Mouse (Mus musculus): ENCODE results near the gene Selenom.
A peak's percentile ranks its signal among the peaks of the same experiment; 100 is the strongest.

Selenom gene

DNA sequence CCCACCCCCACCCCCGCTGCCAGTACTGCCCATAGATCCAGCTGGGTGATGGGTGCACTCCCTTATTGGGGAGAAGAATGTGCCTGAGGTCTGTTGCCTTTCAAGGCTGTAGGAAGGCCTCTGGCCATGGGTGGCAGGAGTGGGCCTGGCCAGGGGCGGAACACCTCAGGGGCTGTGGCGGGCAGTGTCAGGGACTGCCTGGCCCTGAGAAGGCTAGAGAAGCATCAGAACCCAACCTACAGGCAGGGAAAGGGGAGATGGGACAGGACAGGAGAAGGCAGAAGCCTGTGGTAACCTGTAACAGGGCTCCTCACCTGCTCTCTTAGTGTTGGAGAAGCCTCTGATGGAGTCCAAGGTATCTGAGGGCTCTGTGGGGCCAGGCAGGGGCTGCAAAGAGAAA lies 16.2 kb downstream of the Selenom start:
- DNase-seq (ENCODE audit: low read depth) = no peak

DNA sequence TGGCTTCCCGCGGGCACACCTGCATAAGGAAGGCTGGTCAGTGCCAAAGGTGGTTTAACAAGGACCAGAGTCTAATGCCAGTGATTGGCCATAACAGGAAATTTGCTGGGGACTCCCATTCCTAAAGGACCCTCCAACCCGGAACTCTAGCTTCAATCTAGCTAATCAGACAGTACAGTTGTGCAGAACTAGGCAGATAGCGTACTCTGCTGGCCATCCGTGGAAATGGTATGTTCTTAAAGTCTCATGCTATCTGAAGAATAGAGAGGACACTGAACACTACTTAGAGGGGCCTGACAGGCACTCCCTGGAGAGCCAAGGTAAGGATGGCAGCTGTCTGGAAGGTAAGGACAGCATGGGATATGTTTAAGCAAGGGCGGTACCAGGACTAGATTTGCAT lies 17.1 kb downstream of the Selenom start:
- no peak for DNase-seq (ENCODE audit: low read depth)

DNA sequence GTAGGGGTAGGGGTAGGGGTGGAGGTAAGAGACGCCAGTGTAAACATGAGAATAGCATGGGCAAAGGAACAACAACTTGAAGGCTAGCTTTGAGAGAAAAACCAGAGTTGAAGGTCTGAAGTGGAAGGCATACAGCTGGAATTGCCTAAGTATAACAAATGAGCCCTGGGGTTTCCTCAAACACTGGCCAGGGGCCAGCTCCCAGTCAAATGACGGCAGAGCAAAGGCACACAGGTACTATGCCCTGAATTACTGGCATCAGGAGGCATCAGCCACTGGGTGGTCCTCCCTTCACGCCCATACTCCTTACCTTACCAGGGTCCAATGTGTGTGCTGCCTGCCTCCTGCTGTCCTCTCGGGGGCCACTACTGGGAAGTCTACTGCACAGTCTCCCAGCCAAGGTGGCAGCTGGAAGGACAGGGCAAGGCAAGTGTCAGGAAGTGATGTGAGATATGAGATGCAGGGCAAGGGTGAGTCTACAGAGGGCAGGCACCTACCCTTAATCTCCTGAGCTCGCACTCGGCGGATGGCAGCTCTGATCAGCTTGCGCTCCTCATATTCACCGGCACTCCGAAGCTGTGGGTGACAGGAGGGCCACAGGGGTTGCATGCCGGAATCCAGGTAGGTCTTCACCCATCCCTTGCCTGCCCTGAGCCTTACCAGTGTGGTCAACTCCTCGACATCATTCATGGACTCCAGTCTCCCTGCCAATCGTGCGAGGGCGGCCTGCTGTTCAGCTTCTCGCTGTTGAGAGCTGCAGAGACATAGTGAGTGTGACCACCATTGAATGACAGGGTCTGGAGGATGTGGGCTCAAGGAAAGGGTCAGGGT lies 17.8 kb downstream of the Selenom start:
- DNase-seq (ENCODE audit: low read depth) = no peak

DNA sequence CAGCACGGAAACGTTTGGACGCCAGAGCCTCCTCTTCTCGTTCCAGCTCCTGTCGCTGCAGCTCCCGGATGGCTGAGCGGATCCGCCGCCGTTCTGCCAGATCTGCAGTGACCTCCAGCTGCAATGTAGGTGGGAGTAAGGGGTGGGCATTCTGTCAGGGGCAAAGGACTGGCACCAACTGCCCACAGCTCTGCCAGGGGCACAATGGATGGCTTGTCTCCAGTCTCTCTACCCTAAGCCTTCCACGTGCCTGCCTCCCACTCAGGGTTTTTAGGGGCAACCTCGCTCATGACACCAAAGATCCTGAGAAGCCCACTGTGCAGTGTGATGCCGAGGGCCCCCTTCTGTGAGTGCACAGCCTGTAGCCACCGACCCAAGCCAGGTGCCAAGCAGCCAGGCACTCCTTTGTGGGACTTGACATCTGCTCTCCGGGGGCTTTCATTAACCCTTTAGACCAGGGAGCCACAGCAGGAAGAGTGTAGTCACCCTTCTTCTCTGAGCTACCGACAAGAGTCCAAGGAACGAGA lies 19.0 kb downstream of the Selenom start:
- DNase-seq (ENCODE audit: low read depth) = no peak

DNA sequence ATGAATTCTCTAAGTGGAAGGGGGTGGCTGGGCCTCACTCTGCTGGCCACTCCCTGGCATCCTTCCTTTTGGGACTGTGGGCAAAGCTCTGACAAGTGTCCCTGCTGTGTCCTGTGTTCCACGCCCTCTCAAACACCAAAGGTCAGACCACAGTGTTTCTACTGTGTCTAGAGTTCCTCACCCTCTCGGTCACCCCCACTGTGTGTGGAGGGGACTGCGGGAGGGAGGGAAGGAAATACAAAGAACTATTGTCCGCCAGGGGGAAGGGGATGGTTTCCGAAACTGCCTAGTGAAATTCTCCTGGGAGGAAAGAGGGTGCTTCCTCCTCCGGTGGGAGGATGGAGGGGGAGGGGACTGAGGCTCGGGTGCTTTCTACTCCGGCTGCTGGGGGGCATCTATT lies 20.5 kb downstream of the Selenom start:
- no peak for DNase-seq (ENCODE audit: low read depth)

DNA sequence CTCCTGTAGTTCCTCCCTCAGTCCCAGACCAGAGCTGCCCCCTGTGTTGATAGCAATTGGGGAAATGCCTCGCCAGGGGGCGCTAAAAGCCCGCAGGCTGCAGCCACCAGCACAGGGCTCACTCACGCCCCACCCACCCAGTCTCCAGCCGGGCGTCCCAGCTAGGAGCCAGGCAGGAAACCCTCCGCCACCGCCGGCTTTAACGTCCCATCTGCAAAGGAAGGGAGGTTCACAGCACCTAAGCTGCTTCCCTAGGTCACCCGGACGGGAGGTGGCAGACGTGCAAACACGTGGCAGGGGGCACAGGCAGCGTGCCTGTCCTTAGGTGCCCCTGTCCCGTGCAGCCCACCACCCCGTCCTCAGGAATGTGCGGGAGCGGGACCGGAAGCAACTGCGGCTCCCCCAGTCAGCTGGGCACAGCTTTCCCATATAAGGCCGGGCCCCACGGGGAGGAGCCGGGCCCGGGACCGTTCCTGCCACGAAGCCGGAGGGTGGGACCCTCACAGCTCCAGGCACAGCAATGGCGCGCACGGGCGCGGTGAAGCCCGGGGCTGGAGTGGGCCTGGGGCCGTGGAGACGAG lies 21.0 kb downstream of the Selenom start:
- DNase-seq (ENCODE audit: low read depth) = peak; percentile 81

DNA sequence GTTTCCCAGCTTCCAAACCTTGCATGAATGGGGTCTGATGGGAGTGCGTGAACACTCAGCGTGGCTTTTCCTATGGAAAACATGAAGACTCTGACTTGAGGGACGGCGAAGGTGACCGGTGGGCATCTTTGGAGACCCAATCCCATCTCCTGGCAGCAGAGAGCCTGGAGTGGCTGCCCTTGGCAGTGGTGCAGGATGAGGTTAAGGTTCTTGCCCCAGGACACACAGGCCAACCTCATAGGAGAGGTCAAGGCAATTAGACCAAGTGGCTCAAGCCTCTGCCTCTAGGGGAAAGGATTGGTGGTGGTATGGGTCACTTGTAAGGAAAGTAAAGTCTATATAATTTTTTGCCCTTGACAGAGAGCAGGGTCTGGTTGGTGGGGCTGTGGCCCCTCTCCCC lies 21.6 kb downstream of the Selenom start:
- no peak for DNase-seq (ENCODE audit: low read depth)

DNA sequence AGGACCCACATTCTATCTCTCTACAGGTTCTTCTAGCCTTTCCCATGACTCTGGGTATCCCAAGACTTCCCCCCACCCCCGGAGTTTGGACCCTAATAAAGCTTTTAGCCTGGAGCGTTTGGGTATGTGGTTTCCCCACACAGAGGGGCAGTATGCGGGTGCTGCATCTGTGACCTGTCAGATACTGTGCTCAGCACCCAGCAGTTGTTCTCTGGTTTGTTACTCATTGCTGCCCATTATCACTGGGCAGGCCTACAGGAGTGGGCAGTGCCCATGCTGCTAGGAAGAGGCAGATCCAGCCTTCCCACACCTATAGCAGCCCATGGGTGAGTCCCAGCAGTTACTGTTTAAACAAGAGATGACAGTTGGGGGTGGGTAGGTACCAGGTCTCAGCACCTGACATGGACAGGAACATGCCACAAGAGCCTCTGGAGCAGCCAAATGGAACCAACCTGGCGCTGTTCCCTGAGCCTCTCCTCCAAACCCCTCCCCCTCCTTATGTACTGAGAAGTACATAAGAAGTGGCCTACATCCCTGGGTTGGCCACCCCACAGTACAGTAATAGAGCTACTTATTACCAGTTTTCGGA lies 22.4 kb downstream of the Selenom start:
- no peak for DNase-seq (ENCODE audit: low read depth)

DNA sequence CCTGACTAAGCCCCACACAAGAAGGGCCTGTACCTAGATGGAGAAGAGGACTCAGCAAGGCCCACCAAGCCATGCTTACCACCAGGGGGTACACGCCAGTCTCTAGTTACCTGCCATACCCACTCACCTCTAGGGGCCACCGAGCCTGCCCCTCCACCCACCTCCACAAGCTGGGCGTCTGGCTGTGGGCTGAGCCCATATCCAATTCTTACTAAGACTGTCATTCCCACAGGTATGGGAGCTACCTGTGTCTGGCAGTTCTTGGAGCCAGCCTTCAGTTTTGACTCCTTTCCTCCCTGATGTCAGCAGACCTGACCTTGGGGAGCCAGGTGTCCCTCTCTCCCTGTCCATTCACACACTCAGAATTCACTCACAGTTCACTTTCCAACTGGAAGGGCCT lies 23.2 kb downstream of the Selenom start:
- no peak for DNase-seq (ENCODE audit: low read depth)

DNA sequence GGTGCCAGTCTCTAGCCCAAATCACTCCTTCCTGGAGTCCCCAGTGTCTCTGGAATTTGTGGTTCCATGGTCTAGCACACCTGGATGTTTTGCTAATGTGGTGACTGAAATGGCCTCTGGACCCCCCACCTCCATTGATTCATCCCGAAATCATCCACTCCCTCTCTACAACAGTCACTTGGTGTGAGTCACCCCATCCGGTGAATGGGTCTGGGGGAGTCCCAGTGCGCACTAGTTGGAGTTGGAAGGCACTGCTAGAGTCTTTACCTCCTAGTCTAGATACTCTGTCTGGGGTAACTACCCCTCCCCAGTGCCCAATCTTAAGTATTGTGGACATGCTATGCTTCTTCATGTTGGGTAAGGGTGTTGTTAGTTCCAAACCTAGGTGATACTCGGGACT lies 23.9 kb downstream of the Selenom start:
- no peak for DNase-seq (ENCODE audit: low read depth)

DNA sequence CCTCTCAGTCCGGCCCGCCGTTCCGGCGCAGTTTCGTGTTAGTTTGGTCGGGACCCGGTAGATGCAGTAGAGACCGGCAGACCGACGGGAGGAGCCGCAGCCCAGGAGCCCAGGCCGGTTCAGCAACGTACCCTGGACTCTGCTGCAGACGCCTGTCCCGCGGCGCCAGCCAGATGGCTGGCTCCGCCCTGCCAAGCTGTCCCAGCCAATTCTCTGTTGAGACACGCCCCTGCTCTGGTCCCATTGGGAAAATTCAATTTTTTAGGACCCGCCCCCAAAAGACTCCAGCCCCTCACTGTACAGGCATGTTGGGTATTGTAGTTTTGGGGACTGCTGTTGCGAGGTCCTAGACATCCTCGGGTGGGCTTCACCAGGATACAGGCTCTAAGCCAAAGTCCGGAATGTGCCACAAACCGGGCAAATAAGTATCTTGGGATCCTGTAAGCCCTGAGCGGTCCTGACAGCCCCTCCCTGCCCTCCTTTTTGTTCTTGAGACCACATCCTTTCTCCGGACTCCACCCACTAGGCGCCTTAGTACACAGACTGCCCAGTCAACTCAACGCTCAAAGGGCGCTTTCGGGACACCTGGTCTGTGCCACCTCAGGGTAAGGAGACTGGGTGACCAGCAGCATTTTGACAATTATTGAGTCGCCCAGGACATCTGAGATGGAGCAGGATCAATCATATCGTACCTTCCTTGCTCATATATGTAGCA lies 24.8 kb downstream of the Selenom start:
- DNase-seq (ENCODE audit: low read depth) = peak; percentile 90

DNA sequence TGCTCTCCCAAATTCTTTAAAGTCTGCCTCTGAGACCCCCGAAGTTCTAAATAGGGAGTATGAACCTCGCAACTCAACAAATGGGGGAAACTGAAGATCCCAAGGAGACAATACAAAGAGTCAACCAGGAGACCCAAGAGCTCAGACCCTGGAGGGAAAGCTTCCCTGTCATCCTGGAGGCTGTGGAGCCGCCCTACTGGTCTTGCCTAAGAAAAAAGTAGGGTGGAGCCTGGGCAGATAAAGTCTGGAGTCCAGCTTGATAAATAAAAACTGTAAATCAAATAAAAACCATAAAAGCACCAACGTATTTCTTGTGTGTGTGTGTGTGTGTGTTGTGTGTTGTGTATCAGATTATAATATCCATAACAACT lies 25.3 kb downstream of the Selenom start:
- DNase-seq (ENCODE audit: low read depth) = no peak

DNA sequence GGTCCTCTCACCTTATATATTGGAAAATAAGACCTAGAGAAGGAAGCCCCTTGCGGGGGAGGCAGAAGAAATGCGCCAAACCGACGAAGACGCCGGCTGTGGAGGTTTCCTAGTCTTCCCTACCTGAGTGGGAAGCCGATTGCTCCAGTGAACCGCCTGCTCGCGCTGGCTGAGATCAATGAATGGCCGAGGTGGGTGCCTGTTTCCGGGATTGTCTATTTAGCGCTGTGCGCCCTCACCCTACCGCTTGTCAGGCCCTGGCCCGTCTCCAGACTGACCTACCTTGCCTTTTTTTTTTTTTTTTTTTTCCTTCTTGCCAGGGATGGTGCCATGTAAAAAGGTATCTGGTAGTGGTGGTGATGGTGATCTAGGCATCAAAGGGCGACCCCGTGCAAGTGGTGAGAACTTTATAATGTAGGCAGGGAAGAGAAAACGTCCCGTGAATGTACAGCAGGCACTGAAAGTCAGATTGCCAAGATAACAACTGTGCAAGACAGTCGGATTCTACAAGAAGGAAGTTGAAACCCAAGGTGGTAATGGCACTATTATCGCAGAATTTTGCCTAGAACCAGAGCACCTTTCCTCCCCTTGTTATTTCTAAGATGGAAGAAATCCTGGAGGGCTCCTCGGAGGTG lies 26.1 kb downstream of the Selenom start, which contains the start of gene Smtn:
Smtn (minus strand) TSS at position 162 of the 635 bp plus-strand sequence.
- no peak for DNase-seq (ENCODE audit: low read depth)

DNA sequence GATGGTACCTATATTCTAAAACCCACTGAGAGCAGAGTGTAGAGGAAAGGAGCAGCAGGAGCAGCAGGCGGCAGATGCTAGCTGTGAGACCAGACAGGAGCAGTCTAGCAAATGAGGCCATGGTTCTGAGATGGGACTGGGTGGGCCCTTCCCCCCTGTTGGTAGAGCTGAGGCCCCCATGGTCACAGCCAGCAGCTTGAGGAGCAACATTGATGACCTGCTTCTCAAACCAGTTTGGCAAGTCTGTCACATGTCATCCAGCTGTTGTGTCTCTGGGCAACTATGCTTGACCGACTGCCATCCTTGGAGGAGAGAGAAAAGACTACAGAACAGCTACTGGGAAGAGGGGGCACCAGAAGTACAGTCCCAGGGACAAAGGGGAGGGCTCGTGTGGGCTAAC lies 27.4 kb downstream of the Selenom start:
- DNase-seq (ENCODE audit: low read depth) = no peak

DNA sequence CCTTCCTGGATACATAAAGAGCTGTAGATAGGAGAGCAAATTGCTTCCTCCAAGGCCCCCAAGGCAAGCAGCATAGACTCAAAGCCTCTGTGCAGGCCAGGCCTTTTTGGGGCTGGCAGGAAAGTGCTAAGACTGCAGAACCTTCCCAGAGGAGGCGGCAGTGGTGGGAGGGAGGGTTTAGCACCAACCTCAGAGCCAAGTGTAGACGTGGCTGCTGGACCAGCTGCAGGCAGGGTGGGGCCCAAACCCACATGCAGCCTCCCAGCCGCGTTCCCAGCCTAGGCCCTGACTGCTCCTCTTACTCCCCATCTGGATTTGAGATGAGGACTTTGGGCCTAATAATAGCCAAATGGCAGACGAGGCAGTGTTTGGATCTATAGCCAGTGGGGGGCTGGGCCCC lies 28.5 kb downstream of the Selenom start:
- DNase-seq (ENCODE audit: low read depth) = no peak

DNA sequence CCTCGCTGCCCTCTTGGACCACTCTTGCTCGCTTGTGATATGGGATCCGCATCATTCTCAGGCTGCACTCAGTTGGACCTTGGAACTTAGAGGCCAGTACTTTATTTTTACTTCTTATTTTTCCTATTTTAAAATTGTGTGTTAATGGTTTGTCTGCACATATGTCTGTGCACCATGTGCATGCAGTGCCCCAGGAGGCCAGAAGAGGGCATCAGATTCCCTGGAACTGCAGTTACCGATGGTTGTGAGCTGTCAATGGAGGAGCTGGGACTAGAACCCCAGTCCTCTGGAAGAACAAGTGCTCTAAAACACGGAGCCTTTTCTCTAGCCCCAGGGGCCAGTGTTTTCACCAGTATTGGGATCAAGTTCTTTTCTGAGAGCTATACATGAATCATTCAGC lies 29.9 kb downstream of the Selenom start:
- no peak for DNase-seq (ENCODE audit: low read depth)

DNA sequence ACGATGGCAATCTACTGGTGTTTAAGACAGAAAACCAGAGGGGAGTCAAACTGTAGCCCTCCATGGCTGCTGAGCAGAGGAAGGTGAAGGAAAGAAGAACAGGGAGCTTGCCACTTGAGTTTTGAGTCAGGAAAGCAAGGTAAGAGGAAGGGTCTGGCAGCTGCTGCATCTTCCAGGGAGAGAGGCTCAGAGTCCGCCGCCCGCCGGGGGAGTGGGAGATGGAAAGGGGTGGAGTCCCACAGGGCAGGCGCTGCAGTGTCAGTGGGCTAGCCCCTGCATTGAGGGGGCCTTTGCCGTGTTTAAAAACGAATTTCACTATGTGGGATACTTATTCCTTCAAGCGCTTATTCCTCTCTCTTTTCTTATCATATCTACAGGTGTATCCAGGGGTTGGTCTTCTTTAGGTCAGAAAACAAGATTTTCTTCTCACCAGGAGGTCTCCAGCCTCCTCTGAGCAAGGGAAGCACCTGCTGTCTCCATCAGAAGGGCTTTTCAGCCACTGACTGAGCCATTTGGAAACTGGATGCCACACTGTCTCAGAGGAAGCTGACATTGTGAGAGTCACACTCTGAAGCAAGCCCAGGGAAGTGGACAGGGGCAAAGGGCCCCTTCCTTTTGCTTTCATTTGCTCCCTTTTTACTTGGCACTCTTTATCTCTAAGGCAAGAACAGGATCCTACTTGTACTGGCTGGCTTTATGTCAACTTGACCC lies 31.2 kb downstream of the Selenom start:
- DNase-seq (ENCODE audit: low read depth) = no peak

DNA sequence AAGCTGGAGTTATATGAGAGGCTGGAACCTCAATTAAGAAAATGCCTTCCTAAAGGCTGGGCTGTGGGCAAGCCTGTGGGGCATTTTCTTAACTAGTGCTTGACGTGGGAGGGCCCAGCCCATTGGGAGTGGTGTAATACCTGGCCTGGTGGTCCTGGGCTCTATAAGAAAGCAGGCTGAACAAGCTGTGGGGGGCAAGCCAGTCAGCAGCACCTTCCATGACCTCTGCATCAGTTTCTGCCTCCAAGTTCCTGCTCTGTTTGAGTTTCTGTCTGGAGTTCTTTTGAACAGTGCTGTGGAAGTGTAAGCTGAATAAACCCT lies 31.7 kb downstream of the Selenom start:
- DNase-seq (ENCODE audit: low read depth) = no peak

DNA sequence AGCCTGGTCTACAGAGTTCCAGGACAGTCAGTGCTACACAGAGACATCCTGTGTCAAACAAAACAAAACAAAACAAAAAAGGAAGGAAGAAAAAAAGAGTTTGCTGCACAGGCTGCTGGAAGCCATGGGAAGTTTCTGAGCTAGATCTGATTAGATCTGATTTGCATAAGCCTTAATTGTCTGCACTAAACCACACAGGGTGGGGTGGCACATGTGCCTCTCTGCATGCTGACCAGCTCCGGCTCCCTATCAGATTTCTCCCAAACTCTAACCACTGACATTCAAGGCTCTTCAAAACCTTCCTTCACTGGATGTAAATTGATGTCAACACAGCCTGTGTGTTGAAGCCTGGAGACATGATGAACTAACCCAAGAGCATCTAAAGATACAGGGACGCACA lies 32.6 kb downstream of the Selenom start:
- DNase-seq (ENCODE audit: low read depth) = no peak

DNA sequence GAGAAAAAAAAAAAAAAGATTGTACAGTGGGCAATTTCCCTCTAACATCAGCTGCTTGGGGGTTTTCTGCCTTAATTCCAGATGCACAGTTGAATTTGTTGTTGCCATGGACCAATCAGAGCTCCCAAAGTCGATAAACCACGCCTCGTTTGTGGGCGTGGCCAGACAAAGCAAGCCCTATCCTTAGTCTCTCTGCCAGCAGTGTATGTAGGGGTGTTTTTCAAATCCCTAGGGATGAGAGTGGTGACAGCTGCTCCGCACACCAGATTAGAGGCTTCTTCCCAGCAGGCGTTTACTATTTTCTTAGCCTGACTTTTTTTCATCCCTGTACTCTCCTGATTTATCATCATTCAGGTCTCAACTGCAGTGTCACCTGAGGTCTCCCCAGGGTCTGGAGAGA lies 33.5 kb downstream of the Selenom start:
- DNase-seq (ENCODE audit: low read depth) = no peak

DNA sequence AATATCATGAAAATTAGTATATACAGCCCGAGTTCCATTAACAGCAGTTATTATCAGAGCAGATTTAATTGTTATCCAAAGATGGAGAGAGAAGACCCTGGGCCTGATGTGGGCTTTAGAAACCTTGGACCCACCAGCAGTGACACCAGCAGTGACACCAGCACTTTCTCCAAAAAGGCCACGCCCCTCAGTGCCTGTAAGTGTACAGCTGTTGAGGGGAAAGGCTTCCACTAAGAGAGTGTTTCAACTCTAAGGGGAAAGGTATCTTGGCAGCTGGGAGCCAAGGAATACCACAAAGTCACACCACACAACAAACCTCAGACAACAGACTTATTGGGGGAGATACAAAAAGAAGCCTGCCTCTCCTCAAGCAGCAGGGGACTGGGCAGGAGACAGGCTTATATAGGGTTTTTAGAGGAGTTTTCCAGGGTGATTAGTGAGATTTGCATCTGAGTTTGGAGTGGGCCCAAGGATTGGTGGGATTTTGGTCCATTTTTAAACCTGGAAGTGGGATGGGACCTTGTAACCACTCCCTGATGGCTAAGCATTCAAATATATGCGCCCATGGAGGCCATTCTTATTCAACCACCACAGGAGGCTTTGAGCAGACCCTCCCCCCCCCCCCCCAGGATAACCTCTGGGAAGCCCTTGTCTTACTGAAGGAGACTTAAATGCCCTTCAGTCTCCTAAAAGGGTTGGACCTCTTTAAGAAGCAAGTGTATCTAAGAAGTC lies 34.2 kb downstream of the Selenom start:
- no peak for DNase-seq (ENCODE audit: low read depth)

All from c-Kit-positive CD71-positive TER-119-negative erythroid progenitor cells, embryonic 14.5 days (primary cell).